Comparison of ENCODE assay signal across 18 mouse cellular contexts in the genomic region with DNA sequence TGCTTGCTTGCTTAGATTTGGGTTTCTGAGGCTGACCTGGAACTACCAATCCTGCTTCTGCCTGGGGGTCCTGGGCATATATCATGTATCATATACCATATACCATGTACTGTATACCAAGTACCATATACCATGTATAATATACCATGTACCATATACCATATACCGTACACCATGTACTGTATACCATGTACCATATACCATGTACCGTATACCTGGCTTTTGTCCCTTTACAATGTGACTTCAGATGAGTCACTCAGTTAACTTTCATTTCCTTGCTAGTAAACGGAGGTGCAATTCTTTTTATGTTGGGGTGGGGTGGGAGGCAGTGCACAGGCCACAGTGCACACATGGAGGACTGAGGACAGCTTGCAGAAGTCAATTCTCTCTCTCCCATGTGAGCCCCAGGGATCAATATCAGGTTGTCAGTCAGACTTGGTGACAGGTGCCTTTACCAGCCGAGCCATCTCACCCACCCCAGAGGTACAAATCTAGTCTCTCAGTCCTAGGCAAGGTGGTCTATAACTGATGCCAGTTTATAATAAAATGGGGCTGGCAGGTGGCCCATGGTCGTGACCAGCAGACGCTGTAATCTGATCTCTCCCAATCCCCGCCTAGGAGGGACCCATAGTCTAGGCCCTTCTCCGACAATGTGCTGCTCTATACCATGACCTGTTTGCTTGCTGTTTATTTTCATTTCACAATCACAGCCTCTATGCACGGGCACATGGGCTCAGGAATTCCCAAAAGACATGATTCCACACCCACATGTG. TPM values are rescaled to one million over a fixed set of nuclear protein-coding genes. Genes with fewer than 3 reads are reported as not detected.
A peak's percentile ranks its signal among the peaks of the same experiment; 100 is the strongest.
DNase-seq lines count a peak whose midpoint lies in the region; ATAC-seq and TF ChIP-seq lines count a peak whose summit lies in the region.
"Had no signal": no experiment of that assay in that cellular context is flagged by ENCODE, and none has a peak within 500 bp of the region (broad histone marks: within the 10 kb centered on the region; RNA-seq: fewer than 3 reads in every experiment).

No protein-coding gene starts in this region.

- DNase-seq in cerebellum, adult 2 months, result no peak
- DNase-seq in kidney, adult 9 months, result no peak
- no peak for DNase-seq in embryo, embryonic 11 days
- no peak for DNase-seq in c-Kit-positive CD71-positive TER-119-positive erythroid progenitor cells, embryonic 14.5 days (ENCODE audit: low spot score)
- DNase-seq: layer of hippocampus, adult 9-11 months; lung, postnatal 14 days; right cerebral cortex, postnatal 25 days; thymus, adult 2 months had no signal

- H3K4me3 ChIP-seq in cerebellum, adult 2 months (replicated peaks; ENCODE audit: insufficient read depth, low read depth, low read length), result peak overlapping the region; percentile 62
- no peak overlapping the region for H3K4me3 ChIP-seq in kidney, embryonic 14.5 days (ENCODE audit: low read length)
- no peak overlapping the region for H3K4me3 ChIP-seq in neural tube, embryonic 12.5 days
- H3K4me3 ChIP-seq in neural tube, embryonic 15.5 days (replicated peaks), result no peak overlapping the region
- H3K4me3 ChIP-seq: embryonic facial prominence, embryonic 15.5 days; forebrain, embryonic 13.5 days; myocyte had no signal

- TF ChIP-seq POLR2A in cerebellum, adult 2 months (IDR thresholded peaks at IDR 0.05; ENCODE audit: borderline replicate concordance, insufficient read depth, low read length), result no peak

- no peak overlapping the region for H3K9ac ChIP-seq in kidney, embryonic 14.5 days (ENCODE audit: low read depth, low read length)
- H3K9ac ChIP-seq in neural tube, embryonic 12.5 days, result no peak overlapping the region
- H3K9ac ChIP-seq in neural tube, embryonic 15.5 days (replicated peaks), result no peak overlapping the region
- H3K9ac ChIP-seq: embryonic facial prominence, embryonic 15.5 days; forebrain, embryonic 13.5 days had no signal

- no peak overlapping the region for H3K4me2 ChIP-seq in kidney, embryonic 14.5 days (replicated peaks; ENCODE audit: low read depth, low read length)
- H3K4me2 ChIP-seq in neural tube, embryonic 12.5 days (replicated peaks), result no peak overlapping the region
- H3K4me2 ChIP-seq in neural tube, embryonic 15.5 days, result no peak overlapping the region
- H3K4me2 ChIP-seq: embryonic facial prominence, embryonic 15.5 days; forebrain, embryonic 13.5 days; heart, embryonic 11.5 days; midbrain, embryonic 11.5 days had no signal

- H3K36me3 ChIP-seq in kidney, embryonic 14.5 days (ENCODE audit: control insufficient read depth, insufficient read depth, low read length), result peaks cover 19% of the 10 kb centered on the region
- H3K36me3 ChIP-seq in neural tube, embryonic 12.5 days, result peaks cover 15% of the 10 kb centered on the region
- H3K36me3 ChIP-seq in neural tube, embryonic 15.5 days, result peaks cover 18% of the 10 kb centered on the region

- 20% methylated on average over 9 of the region's 9 CpGs for WGBS in cerebellum, adult 2 months
- WGBS in kidney, embryonic 14.5 days, result 40% methylated on average over 9 of the region's 9 CpGs
- WGBS in neural tube, embryonic 12.5 days, result 60% methylated on average over 9 of the region's 9 CpGs
- 68% methylated on average over 9 of the region's 9 CpGs for WGBS in neural tube, embryonic 15.5 days

- no peaks in the 10 kb centered on the region for H3K9me3 ChIP-seq in kidney, embryonic 14.5 days (ENCODE audit: control insufficient read depth, low read length)
- no peaks in the 10 kb centered on the region for H3K9me3 ChIP-seq in neural tube, embryonic 12.5 days
- H3K9me3 ChIP-seq in neural tube, embryonic 15.5 days (replicated peaks), result no peaks in the 10 kb centered on the region
- H3K9me3 ChIP-seq: embryonic facial prominence, embryonic 15.5 days; forebrain, embryonic 13.5 days had no signal

- H3K4me1 ChIP-seq in cerebellum, adult 2 months (ENCODE audit: control insufficient read depth, insufficient read depth, low read length), result peaks cover 22% of the 10 kb centered on the region
- no peaks in the 10 kb centered on the region for H3K4me1 ChIP-seq in kidney, embryonic 14.5 days (ENCODE audit: control insufficient read depth, insufficient read depth, low read length)
- H3K4me1 ChIP-seq in neural tube, embryonic 12.5 days, result no peaks in the 10 kb centered on the region
- peaks cover 5% of the 10 kb centered on the region; the same call in 1 of the 2 replicates for H3K4me1 ChIP-seq in neural tube, embryonic 15.5 days
- H3K4me1 ChIP-seq: embryonic facial prominence, embryonic 15.5 days had no signal

- peak overlapping the region; percentile 17; the same call in 1 of the 2 replicates for H3K27ac ChIP-seq in cerebellum, adult 2 months (ENCODE audit: insufficient read depth, low read length)
- no peak overlapping the region for H3K27ac ChIP-seq in kidney, embryonic 14.5 days (ENCODE audit: low read depth, low read length)
- no peak overlapping the region for H3K27ac ChIP-seq in neural tube, embryonic 12.5 days
- H3K27ac ChIP-seq in neural tube, embryonic 15.5 days (replicated peaks), result no peak overlapping the region
- H3K27ac ChIP-seq: embryonic facial prominence, embryonic 15.5 days; forebrain, embryonic 13.5 days had no signal

- H3K27me3 ChIP-seq in cerebellum, adult 2 months (ENCODE audit: control insufficient read depth, insufficient read depth, low read length), result no peaks in the 10 kb centered on the region
- H3K27me3 ChIP-seq in kidney, embryonic 14.5 days (ENCODE audit: control insufficient read depth, insufficient read depth, low read length), result no peaks in the 10 kb centered on the region
- no peaks in the 10 kb centered on the region for H3K27me3 ChIP-seq in neural tube, embryonic 12.5 days (replicated peaks)
- H3K27me3 ChIP-seq in neural tube, embryonic 15.5 days (replicated peaks), result no peaks in the 10 kb centered on the region
- H3K27me3 ChIP-seq: embryonic facial prominence, embryonic 15.5 days; forebrain, embryonic 13.5 days had no signal

- ATAC-seq in cerebellum, adult (ENCODE audit: insufficient number of reproducible peaks, low FRiP score, low TSS enrichment), result no peak
- 0 out of 2 replicates have a peak, but pooled peaks have one; percentile 21 for ATAC-seq in kidney, embryonic 14.5 days (ENCODE audit: low FRiP score, low TSS enrichment)
- 0 out of 2 replicates have a peak, but pooled peaks have one; percentile 52 for ATAC-seq in neural tube, embryonic 12.5 days (ENCODE audit: low FRiP score, low read depth)
- no peak for ATAC-seq in neural tube, embryonic 15.5 days (ENCODE audit: low FRiP score)
- ATAC-seq: forebrain, embryonic 13.5 days had no signal

- TF ChIP-seq CTCF in cerebellum, adult 2 months (IDR thresholded peaks at IDR 0.05; ENCODE audit: borderline replicate concordance, insufficient read depth, low read depth, low read length), result no peak

RNA-seq across cellular contexts. Expression of a gene that starts 2.4 kb away (rescaled TPM):
- 93.2 and 101 TPM in 2 replicates for polyA plus RNA-seq in cerebellum, adult 2 months (2012; rRNA removed)
- 0.27 and 0.39 TPM in 2 replicates for polyA plus RNA-seq in kidney, embryonic 14.5 days (2014; fragmentation: Nextera tagmentation; extraction: Ambion mirVana)
- 0.48 and 0.68 TPM in 2 replicates for polyA plus RNA-seq in neural tube, embryonic 12.5 days (2016; fragmentation: Nextera tagmentation; extraction: Ambion mirVana)
- polyA plus RNA-seq in neural tube, embryonic 15.5 days (2015; fragmentation: Nextera tagmentation; extraction: Ambion mirVana), result 1.5 and 2.1 TPM in 2 replicates
- polyA plus RNA-seq: C2C12; midbrain, embryonic 11.5 days had no signal

RNA-seq across cellular contexts. Expression of a gene that starts 15.3 kb away (rescaled TPM):
- 376 and 378 TPM in 2 replicates for polyA plus RNA-seq in cerebellum, adult 2 months (2012; rRNA removed)
- 370 and 475 TPM in 2 replicates for polyA plus RNA-seq in kidney, embryonic 14.5 days (2014; fragmentation: Nextera tagmentation; extraction: Ambion mirVana)
- polyA plus RNA-seq in neural tube, embryonic 12.5 days (2016; fragmentation: Nextera tagmentation; extraction: Ambion mirVana), result 399 and 400 TPM in 2 replicates
- polyA plus RNA-seq in neural tube, embryonic 15.5 days (2015; fragmentation: Nextera tagmentation; extraction: Ambion mirVana), result 469 and 526 TPM in 2 replicates

RNA-seq across cellular contexts. Expression of a gene that starts 36.0 kb away (rescaled TPM):
- 1.6 and 2.2 TPM in 2 replicates for polyA plus RNA-seq in cerebellum, adult 2 months (2012; rRNA removed)
- polyA plus RNA-seq in kidney, embryonic 14.5 days (2014; fragmentation: Nextera tagmentation; extraction: Ambion mirVana), result 0.58 and 1.1 TPM in 2 replicates
- 2.0 TPM in 2 replicates for polyA plus RNA-seq in neural tube, embryonic 12.5 days (2016; fragmentation: Nextera tagmentation; extraction: Ambion mirVana)
- polyA plus RNA-seq in neural tube, embryonic 15.5 days (2015; fragmentation: Nextera tagmentation; extraction: Ambion mirVana), result 2.1 and 3.0 TPM in 2 replicates
- polyA plus RNA-seq: C2C12 had no signal

RNA-seq across cellular contexts. Expression of a gene that starts 43.7 kb away (rescaled TPM):
- 10.1 and 11.1 TPM in 2 replicates for polyA plus RNA-seq in cerebellum, adult 2 months (2012; rRNA removed)
- 48.5 and 48.8 TPM in 2 replicates for polyA plus RNA-seq in kidney, embryonic 14.5 days (2014; fragmentation: Nextera tagmentation; extraction: Ambion mirVana)
- 25.1 and 27.1 TPM in 2 replicates for polyA plus RNA-seq in neural tube, embryonic 12.5 days (2016; fragmentation: Nextera tagmentation; extraction: Ambion mirVana)
- polyA plus RNA-seq in neural tube, embryonic 15.5 days (2015; fragmentation: Nextera tagmentation; extraction: Ambion mirVana), result 12.8 and 19.4 TPM in 2 replicates

Comparison
In these comparisons a context has a peak if more than half of its experiments do, and no peak if none do; other contexts are left out.
1. ATAC-seq: peak in kidney, embryonic 14.5 days (single experiment) and neural tube, embryonic 12.5 days (single experiment); none in cerebellum, adult (single experiment) and neural tube, embryonic 15.5 days (single experiment).
2. RNA of a gene that starts 2.4 kb away (polyA plus RNA-seq): 93.2 to 101 TPM in cerebellum, adult 2 months; 1.5 to 2.1 TPM in neural tube, embryonic 15.5 days, 0.48 to 0.68 TPM in neural tube, embryonic 12.5 days and 0.27 to 0.39 TPM in kidney, embryonic 14.5 days; every median in the first group is over 10 times any median in the second.